8 mouse cellular contexts compared by ENCODE assay signal in genomic region chrX:102066134-102066533, GRCm38 (mm10). TPM values are rescaled to one million over a fixed set of nuclear protein-coding genes. Genes with fewer than 3 reads are reported as not detected.
DNase-seq lines count a peak whose midpoint lies in the region; ATAC-seq and TF ChIP-seq lines count a peak whose summit lies in the region.
"Had no signal": no experiment of that assay in that cellular context is flagged by ENCODE, and none has a peak within 500 bp of the region (broad histone marks: within the 10 kb centered on the region; RNA-seq: fewer than 3 reads in every experiment).

No protein-coding gene starts in this region.

- peak; percentile 82 for TF ChIP-seq CTCF in brain, embryonic 14.5 days (IDR thresholded peaks at IDR 0.05; ENCODE audit: borderline replicate concordance, extremely low read depth, insufficient read depth, insufficient read length)

- H3K4me1 ChIP-seq in forebrain, embryonic 15.5 days, result peaks cover 34% of the 10 kb centered on the region
- H3K4me1 ChIP-seq in hindbrain, embryonic 16.5 days (ENCODE audit: control insufficient read depth, insufficient read depth, low read depth, low read length), result peaks cover 2% of the 10 kb centered on the region; the same call in 1 of the 2 replicates

- no peak overlapping the region for H3K9ac ChIP-seq in forebrain, embryonic 15.5 days (replicated peaks)
- H3K9ac ChIP-seq in hindbrain, embryonic 16.5 days (ENCODE audit: low read depth, low read length), result no peak overlapping the region
- H3K9ac ChIP-seq: limb, embryonic 15.5 days had no signal

- no peak overlapping the region for H3K4me2 ChIP-seq in forebrain, embryonic 15.5 days (replicated peaks)
- H3K4me2 ChIP-seq in hindbrain, embryonic 16.5 days (ENCODE audit: low read length), result no peak overlapping the region
- H3K4me2 ChIP-seq: limb, embryonic 15.5 days had no signal

- peak; percentile 42 for DNase-seq in Muller cell, postnatal 12 days (ENCODE audit: inconsistent ontology term)
- peak; percentile 91 for DNase-seq in brain, embryonic 14.5 days (ENCODE audit: low read depth)
- DNase-seq in left cerebral cortex, adult 11 months (ENCODE audit: low spot score), result peak; percentile 57
- DNase-seq in right cerebral cortex, postnatal 25 days, result peak; percentile 62

- 18% methylated on average over 9 of the region's 9 CpGs for WGBS in forebrain, embryonic 15.5 days
- WGBS in hindbrain, embryonic 16.5 days, result 20% methylated on average over 9 of the region's 9 CpGs

- no peak overlapping the region for H3K4me3 ChIP-seq in forebrain, embryonic 15.5 days
- no peak overlapping the region for H3K4me3 ChIP-seq in hindbrain, embryonic 16.5 days (ENCODE audit: low read length)
- H3K4me3 ChIP-seq: limb, embryonic 15.5 days had no signal

- no peaks in the 10 kb centered on the region for H3K27me3 ChIP-seq in forebrain, embryonic 15.5 days
- no peaks in the 10 kb centered on the region; the same call in 1 of the 2 replicates for H3K27me3 ChIP-seq in hindbrain, embryonic 16.5 days (replicated peaks; ENCODE audit: control insufficient read depth, insufficient read depth, low read length)

- H3K9me3 ChIP-seq in forebrain, embryonic 15.5 days, result no peaks in the 10 kb centered on the region
- no peaks in the 10 kb centered on the region for H3K9me3 ChIP-seq in hindbrain, embryonic 16.5 days (ENCODE audit: control insufficient read depth, low read length)
- H3K9me3 ChIP-seq: limb, embryonic 15.5 days had no signal

- H3K36me3 ChIP-seq in forebrain, embryonic 15.5 days, result no peaks in the 10 kb centered on the region
- no peaks in the 10 kb centered on the region for H3K36me3 ChIP-seq in hindbrain, embryonic 16.5 days (ENCODE audit: control insufficient read depth, insufficient read depth, low read length)
- H3K36me3 ChIP-seq: limb, embryonic 15.5 days had no signal

- no peak for TF ChIP-seq POLR2A in brain, embryonic 14.5 days (IDR thresholded peaks at IDR 0.05; ENCODE audit: borderline replicate concordance, extremely low read depth, insufficient read depth, insufficient read length, poor library complexity, severe bottlenecking)

- no peak overlapping the region for H3K27ac ChIP-seq in forebrain, embryonic 15.5 days (replicated peaks)
- H3K27ac ChIP-seq in hindbrain, embryonic 16.5 days (ENCODE audit: low read depth, low read length), result no peak overlapping the region
- H3K27ac ChIP-seq: limb, embryonic 15.5 days had no signal

- peak; percentile 9; the same call in 1 of the 2 replicates for ATAC-seq in forebrain, embryonic 15.5 days (replicated peaks)
- peak; percentile 46 for ATAC-seq in hindbrain, embryonic 16.5 days
- peak; percentile 71; the same call in 1 of the 2 replicates for ATAC-seq in megakaryocyte-erythroid progenitor cell, adult 5-6 weeks (replicated peaks; ENCODE audit: low FRiP score, low TSS enrichment, poor library complexity, severe bottlenecking)

RNA-seq across cellular contexts. Expression of gene Rtl5, which starts 5.0 kb away (rescaled TPM):
- 64.7 and 82.5 TPM in 2 replicates for polyA plus RNA-seq in brain, embryonic 14.5 days (2012; rRNA removed)
- 6.3 and 7.5 TPM in 2 replicates for polyA plus RNA-seq in forebrain, embryonic 15.5 days (2015; fragmentation: Nextera tagmentation; extraction: Ambion mirVana)
- polyA plus RNA-seq in hindbrain, embryonic 16.5 days (2015; fragmentation: Nextera tagmentation; extraction: Ambion mirVana), result 5.6 and 6.2 TPM in 2 replicates
- total RNA-seq in megakaryocyte-erythroid progenitor cell, adult 5-6 weeks (2014; fragmentation: Nextera tagmentation), result 0.52 and 4.6 TPM in 2 replicates
- 1.2 TPM in 1 of 2 replicates, not detected in the other for total RNA-seq in megakaryocyte-erythroid progenitor cell, adult 5-6 weeks (2017)

RNA-seq across cellular contexts. Expression of gene Pin4, which starts 53.1 kb away (rescaled TPM):
- polyA plus RNA-seq in brain, embryonic 14.5 days (2012; rRNA removed), result 38.2 and 39.8 TPM in 2 replicates
- 61.5 and 71.5 TPM in 2 replicates for polyA plus RNA-seq in forebrain, embryonic 15.5 days (2015; fragmentation: Nextera tagmentation; extraction: Ambion mirVana)
- polyA plus RNA-seq in hindbrain, embryonic 16.5 days (2015; fragmentation: Nextera tagmentation; extraction: Ambion mirVana), result 44.6 and 58.1 TPM in 2 replicates
- total RNA-seq in megakaryocyte-erythroid progenitor cell, adult 5-6 weeks (2014; fragmentation: Nextera tagmentation), result 67.6 and 96.7 TPM in 2 replicates
- total RNA-seq in megakaryocyte-erythroid progenitor cell, adult 5-6 weeks (2017), result 162 and 169 TPM in 2 replicates

Comparison
In these comparisons a context has a peak if more than half of its experiments do, and no peak if none do; other contexts are left out.
1. ATAC-seq: peak in every context shown above with its lines; median percentile 71 in megakaryocyte-erythroid progenitor cell, adult 5-6 weeks; 46 in hindbrain, embryonic 16.5 days; 9 in forebrain, embryonic 15.5 days.